22 mouse cellular contexts compared by ENCODE assay signal in the genomic region with DNA sequence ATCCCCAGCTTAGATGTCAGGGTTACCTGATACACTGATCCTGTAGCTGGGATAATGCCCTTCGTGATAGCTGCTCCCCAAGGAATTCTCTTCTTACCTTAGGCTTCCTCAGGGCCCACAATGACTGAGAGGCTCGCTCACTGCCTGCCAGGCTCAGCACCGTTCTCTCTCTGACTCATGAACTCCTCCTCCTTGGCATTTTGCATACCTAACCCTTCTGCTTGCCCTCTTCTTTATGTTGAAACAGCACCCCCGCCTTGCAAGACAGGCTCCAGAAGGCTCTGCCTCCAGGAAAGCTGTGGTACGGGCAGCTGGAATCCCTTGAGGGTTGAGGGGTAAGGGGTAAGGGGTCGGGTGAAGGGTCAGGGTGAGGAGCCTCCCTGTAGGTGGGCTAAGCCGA. TPM values are rescaled to one million over a fixed set of nuclear protein-coding genes. Genes with fewer than 3 reads are reported as not detected.
"Had no signal": no experiment of that assay in that cellular context is flagged by ENCODE, and none has a peak within 500 bp of the region (broad histone marks: within the 10 kb centered on the region; RNA-seq: fewer than 3 reads in every experiment).

No protein-coding gene starts in this region.

- H3K9me3 ChIP-seq: liver, embryonic 13.5 days; lung, embryonic 15.5 days; midbrain, embryonic 10.5 days; neural tube, embryonic 15.5 days had no signal

- H3K4me3 ChIP-seq: layer of hippocampus, adult 2 months; limb, embryonic 12.5 days; liver, embryonic 13.5 days; lung, embryonic 15.5 days; midbrain, embryonic 10.5 days; myocyte; neural tube, embryonic 15.5 days had no signal

- H3K36me3 ChIP-seq: limb, embryonic 12.5 days; liver, embryonic 13.5 days; lung, embryonic 15.5 days; midbrain, embryonic 10.5 days; neural tube, embryonic 15.5 days had no signal

- H3K9ac ChIP-seq: limb, embryonic 12.5 days; liver, embryonic 13.5 days; liver, postnatal 0 days; lung, embryonic 15.5 days; neural tube, embryonic 15.5 days had no signal

- H3K4me2 ChIP-seq: limb, embryonic 12.5 days; liver, embryonic 13.5 days; lung, embryonic 15.5 days; neural tube, embryonic 15.5 days had no signal

- ATAC-seq: liver, postnatal 0 days had no signal

- DNase-seq: kidney, adult 11 months; kidney, postnatal 10 days; kidney, postnatal 4 days; liver; liver, embryonic 13.5 days; liver, postnatal 0 days; lung, postnatal 36 days; midbrain, embryonic 14.5 days; right cerebral cortex, postnatal 14 days; thymus, adult 2 months; thymus, postnatal 36 days had no signal

- H3K27me3 ChIP-seq: limb, embryonic 12.5 days; liver, embryonic 13.5 days; lung, embryonic 15.5 days; neural tube, embryonic 15.5 days had no signal

- H3K27ac ChIP-seq: layer of hippocampus, adult 2 months; limb, embryonic 12.5 days; liver, embryonic 13.5 days; lung, embryonic 15.5 days; midbrain, embryonic 10.5 days; neural tube, embryonic 15.5 days had no signal

- H3K4me1 ChIP-seq: limb, embryonic 12.5 days; liver, embryonic 13.5 days; lung, embryonic 15.5 days; neural tube, embryonic 15.5 days had no signal

RNA-seq across cellular contexts. Expression of gene Chst4, which starts 0.3 kb away (rescaled TPM):
- total RNA-seq: layer of hippocampus, adult 2 months; layer of hippocampus, postnatal 10 days; megakaryocyte, adult 5-6 weeks had no signal
- polyA plus RNA-seq: kidney, embryonic 14.5 days; limb, embryonic 12.5 days; liver, embryonic 13.5 days; midbrain, embryonic 14.5 days; myocyte; neural tube, embryonic 11.5 days; neural tube, embryonic 15.5 days had no signal

RNA-seq across cellular contexts. Expression of gene Zfp612, which starts 40.3 kb away (rescaled TPM):
- total RNA-seq: megakaryocyte, adult 5-6 weeks had no signal
- polyA plus RNA-seq: myocyte had no signal

RNA-seq across cellular contexts. Expression of gene Tat, which starts 49.0 kb away (rescaled TPM):
- total RNA-seq: layer of hippocampus, adult 2 months; layer of hippocampus, postnatal 10 days; left cerebral cortex, postnatal 36 days; megakaryocyte, adult 5-6 weeks had no signal
- polyA plus RNA-seq: kidney, embryonic 14.5 days; limb, embryonic 12.5 days; lung, embryonic 15.5 days; midbrain, embryonic 10.5 days; midbrain, embryonic 14.5 days; myocyte; neural tube, embryonic 11.5 days; neural tube, embryonic 15.5 days had no signal
